Mouse (Mus musculus): ENCODE measurements at regions not wholly inside any gene's neighbourhood (a gene's known extent, or its start where the extent isn't known, plus 50 kb on each side); places are given as distances from the start of the nearest gene placed in this dataset.

DNA sequence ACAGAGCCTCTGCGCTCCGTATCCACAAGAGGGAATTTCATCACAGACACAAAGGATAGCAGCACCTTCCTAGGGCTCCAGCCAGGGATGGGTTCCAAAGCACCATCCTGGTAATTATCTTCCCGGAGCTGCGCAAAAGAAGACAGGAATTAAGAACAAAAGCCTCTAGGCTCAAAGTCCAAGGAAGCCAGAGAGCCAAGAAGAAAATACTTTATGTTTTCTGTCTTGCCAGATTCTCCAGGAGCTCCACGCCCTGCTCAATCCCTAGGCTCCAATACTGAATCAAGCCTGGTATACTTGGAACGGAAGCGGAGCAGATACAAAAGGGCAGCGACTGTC is 54.4 kb downstream of the Irf2bpl start:
- no peak overlapping the region for H3K4me3 ChIP-seq (replicated peaks; ENCODE audit: low read depth, low read length)
- no peaks in the 10 kb centered on the region for H3K36me3 ChIP-seq (ENCODE audit: insufficient read depth, low read length)
- H3K4me1 ChIP-seq (replicated peaks; ENCODE audit: insufficient read depth, low read length) = peaks cover 45% of the 10 kb centered on the region
- no peak for DNase-seq (ENCODE audit: low spot score)
- peak overlapping the region; percentile 20; the same call in 1 of the 2 replicates for H3K9ac ChIP-seq (ENCODE audit: low read depth, low read length)
- 78% methylated on average over 8 of the region's 8 CpGs for WGBS
- TF ChIP-seq CTCF (IDR thresholded peaks at IDR 0.05; ENCODE audit: low read depth) = no peak
- no peak overlapping the region for H3K4me2 ChIP-seq (ENCODE audit: low read length)
- H3K9me3 ChIP-seq (replicated peaks; ENCODE audit: low read length) = no peaks in the 10 kb centered on the region
- H3K27me3 ChIP-seq (ENCODE audit: insufficient read depth, low read length) = no peaks in the 10 kb centered on the region
- no peak for ATAC-seq (replicated peaks; ENCODE audit: low FRiP score, low read depth)
- no peak overlapping the region for H3K27ac ChIP-seq

DNA sequence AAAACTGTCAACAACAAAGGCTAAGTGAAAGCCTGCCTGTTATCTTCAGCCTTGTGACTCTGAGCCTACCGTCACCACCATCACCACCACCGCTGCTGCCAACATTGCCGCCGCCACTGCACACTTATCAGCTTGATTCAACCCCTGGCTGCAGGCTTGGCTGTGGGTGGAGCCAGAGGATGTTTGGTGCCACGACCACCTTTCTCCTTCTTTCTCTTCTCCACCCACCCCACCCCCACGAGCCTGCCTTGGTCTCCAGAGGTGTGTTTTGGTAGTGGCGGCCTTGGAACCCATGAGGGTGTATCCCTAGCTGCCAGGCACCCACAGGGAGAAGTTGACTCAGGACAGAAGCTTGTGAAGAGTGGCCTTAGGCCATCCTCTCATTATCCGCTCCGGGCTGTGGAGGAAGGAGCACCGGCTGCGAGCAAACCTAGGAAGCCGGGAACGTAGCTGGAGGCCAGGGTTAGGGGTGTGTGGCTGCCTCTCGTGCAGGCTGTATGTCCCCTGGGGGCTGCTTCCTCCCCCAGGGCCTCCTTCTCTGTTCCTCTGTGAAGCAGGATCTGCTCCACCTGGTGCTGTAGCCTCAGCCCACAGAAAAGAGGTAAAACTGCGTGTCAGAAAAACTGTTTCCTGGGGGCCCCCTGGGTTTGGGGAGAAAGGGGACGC is 54.9 kb downstream of the Irf2bpl start:
- Histone ChIP-seq H3K36me3 (ENCODE audit: insufficient read depth, low read length) (no peaks in the 10 kb centered on the region), H3K9ac (ENCODE audit: low read depth, low read length) (peak overlapping the region; percentile 20; the same call in 1 of the 2 replicates), H3K4me2 (ENCODE audit: low read length) (no peak overlapping the region), H3K9me3 (replicated peaks; ENCODE audit: low read length) (no peaks in the 10 kb centered on the region), H3K4me3 (replicated peaks; ENCODE audit: low read depth, low read length) (no peak overlapping the region), H3K27ac (no peak overlapping the region), H3K4me1 (replicated peaks; ENCODE audit: insufficient read depth, low read length) (peaks cover 50% of the 10 kb centered on the region), H3K27me3 (ENCODE audit: insufficient read depth, low read length) (no peaks in the 10 kb centered on the region)
- no peak for TF ChIP-seq CTCF (IDR thresholded peaks at IDR 0.05; ENCODE audit: low read depth)
- DNase-seq (ENCODE audit: low spot score) = no peak
- 69% methylated on average over 16 of the region's 16 CpGs for WGBS
- ATAC-seq (replicated peaks; ENCODE audit: low FRiP score, low read depth) = no peak

DNA sequence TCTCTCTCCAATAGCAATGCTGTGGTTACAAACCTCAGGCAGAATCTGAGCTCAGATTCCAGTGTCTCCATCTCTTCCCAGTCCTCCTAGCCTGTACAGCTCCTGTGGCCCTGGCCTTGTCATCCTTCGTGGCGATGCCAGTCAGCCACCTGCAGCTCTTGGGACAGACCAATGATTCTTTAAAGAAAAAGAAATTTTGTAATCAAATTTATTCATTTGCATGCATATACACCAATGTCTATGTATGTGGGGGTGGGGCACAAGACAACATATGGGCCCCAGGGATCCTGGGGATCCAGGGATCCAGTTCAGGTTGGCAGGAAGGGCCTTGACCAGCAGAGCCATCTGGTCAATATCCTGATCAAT is 57.4 kb downstream of the Irf2bpl start:
- no peak for DNase-seq (ENCODE audit: low spot score)
- no peak for ATAC-seq (replicated peaks; ENCODE audit: low FRiP score, low read depth)
- Histone ChIP-seq H3K27me3 (ENCODE audit: insufficient read depth, low read length) (no peaks in the 10 kb centered on the region), H3K4me1 (replicated peaks; ENCODE audit: insufficient read depth, low read length) (peaks cover 42% of the 10 kb centered on the region), H3K9me3 (replicated peaks; ENCODE audit: low read length) (no peaks in the 10 kb centered on the region), H3K27ac (no peak overlapping the region), H3K36me3 (ENCODE audit: insufficient read depth, low read length) (no peaks in the 10 kb centered on the region), H3K4me2 (ENCODE audit: low read length) (no peak overlapping the region), H3K4me3 (replicated peaks; ENCODE audit: low read depth, low read length) (no peak overlapping the region), H3K9ac (ENCODE audit: low read depth, low read length) (no peak overlapping the region)
- no peak for TF ChIP-seq CTCF (IDR thresholded peaks at IDR 0.05; ENCODE audit: low read depth)
- 97% methylated on average over 2 of the region's 2 CpGs for WGBS

DNA sequence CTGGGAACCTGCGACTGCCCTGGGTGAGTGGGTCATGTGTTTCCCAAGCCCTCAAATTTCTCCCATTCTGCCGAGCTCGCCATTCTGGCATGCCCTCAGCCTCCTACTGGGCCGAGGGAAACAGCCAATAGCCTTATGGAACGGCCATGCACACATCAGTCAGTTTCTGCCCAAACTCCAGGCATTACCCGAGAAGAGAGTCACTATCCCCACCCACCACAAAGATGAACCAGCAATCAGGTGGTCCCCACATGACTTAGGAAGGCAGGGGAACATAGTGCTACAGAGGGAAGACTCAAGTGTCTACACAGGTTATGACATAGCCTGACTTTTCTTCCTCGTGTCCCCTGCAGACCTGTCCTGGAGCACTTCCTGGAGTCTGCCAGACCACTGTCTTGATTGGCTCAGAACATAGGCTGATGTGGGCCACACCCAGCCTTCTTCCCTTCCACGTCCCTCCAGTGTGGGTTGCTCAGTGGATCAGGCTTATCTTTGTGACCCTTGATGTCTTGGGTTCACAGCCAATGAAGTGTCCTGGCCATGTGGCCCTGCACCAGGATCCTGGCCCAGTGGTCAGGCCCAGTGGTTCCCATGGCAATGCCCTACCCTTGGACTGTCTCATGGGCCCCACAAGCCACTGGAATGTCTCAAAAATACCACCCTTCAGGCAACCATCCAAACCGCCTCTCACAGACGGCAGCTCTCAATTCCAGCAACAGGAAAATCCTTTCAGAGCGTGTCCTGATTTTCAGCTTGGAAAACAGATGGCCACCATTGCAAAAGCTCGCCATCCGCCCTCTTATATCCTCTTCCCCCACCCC is 58.0 kb downstream of the Irf2bpl start:
- no peak for TF ChIP-seq CTCF (IDR thresholded peaks at IDR 0.05; ENCODE audit: low read depth)

DNA sequence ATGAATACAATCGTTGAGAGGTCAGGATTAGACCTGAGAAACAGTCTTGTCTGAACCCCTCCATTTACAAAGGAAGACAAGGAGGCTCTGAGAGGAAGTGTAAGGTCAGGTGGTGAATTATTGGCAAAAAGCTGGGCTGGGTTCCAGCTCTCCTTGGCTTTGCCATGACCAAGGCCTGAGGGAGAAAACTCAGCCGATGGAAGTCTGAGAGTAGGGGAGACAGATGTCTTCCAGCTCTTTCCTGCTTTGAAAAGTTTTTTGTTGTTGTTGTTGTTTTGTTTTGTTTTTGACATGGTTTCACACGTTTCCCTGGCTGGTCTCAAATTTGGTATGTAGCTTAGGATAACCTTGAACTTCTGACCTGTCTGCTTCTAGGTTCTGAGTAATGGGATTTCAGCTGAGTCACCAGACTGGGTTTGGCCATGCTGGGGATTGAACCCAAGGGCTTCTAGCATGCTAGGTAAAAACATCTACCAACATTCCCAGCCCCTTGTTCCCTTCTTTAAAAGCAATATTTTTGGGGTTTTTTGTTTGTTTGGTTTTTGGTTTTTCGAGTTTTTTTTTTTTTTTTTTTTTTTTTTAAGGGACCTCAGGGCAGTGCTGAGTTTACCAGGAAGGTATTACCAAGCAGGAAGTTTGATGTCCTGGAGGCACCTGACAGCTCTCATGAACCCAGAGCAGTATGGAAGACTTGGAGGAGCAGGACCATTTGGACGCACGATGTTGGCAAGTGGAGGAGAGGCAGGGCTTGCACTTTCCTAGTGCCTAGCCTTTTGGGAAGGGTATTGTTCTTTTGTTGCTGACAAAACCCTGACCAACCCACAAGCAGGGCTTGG is 58.8 kb downstream of the Irf2bpl start:
- Histone ChIP-seq H3K9me3 (replicated peaks; ENCODE audit: low read length) (no peaks in the 10 kb centered on the region), H3K4me1 (replicated peaks; ENCODE audit: insufficient read depth, low read length) (peaks cover 33% of the 10 kb centered on the region), H3K9ac (ENCODE audit: low read depth, low read length) (no peak overlapping the region), H3K36me3 (ENCODE audit: insufficient read depth, low read length) (no peaks in the 10 kb centered on the region), H3K4me2 (ENCODE audit: low read length) (no peak overlapping the region), H3K27ac (peak overlapping the region; percentile 97), H3K27me3 (ENCODE audit: insufficient read depth, low read length) (no peaks in the 10 kb centered on the region), H3K4me3 (replicated peaks; ENCODE audit: low read depth, low read length) (no peak overlapping the region)
- ATAC-seq (replicated peaks; ENCODE audit: low FRiP score, low read depth) (no peak), DNase-seq (ENCODE audit: low spot score) (no peak)
- no peak for TF ChIP-seq CTCF (IDR thresholded peaks at IDR 0.05; ENCODE audit: low read depth)
- WGBS = 48% methylated on average over 6 of the region's 6 CpGs

More for the DNA sequence above, 58.0 kb downstream of the Irf2bpl start:
- Histone ChIP-seq H3K9me3 (replicated peaks; ENCODE audit: low read length) (no peaks in the 10 kb centered on the region), H3K4me1 (replicated peaks; ENCODE audit: insufficient read depth, low read length) (peaks cover 36% of the 10 kb centered on the region), H3K4me2 (ENCODE audit: low read length) (no peak overlapping the region), H3K4me3 (replicated peaks; ENCODE audit: low read depth, low read length) (no peak overlapping the region), H3K27me3 (ENCODE audit: insufficient read depth, low read length) (no peaks in the 10 kb centered on the region), H3K9ac (ENCODE audit: low read depth, low read length) (no peak overlapping the region), H3K27ac (0 out of 2 replicates have a peak overlapping the region, but pooled peaks have one; percentile 97), H3K36me3 (ENCODE audit: insufficient read depth, low read length) (no peaks in the 10 kb centered on the region)
- 62% methylated on average over 13 of the region's 13 CpGs for WGBS
- no peak for ATAC-seq (replicated peaks; ENCODE audit: low FRiP score, low read depth)
- no peak for DNase-seq (ENCODE audit: low spot score)

All from kidney, postnatal 0 days (tissue).